Comparison of ENCODE assay signal across 19 mouse cellular contexts in genomic region chr1:147237565-147237964, GRCm38 (mm10).
"Had no signal": no experiment of that assay in that cellular context is flagged by ENCODE, and none has a peak within 500 bp of the region (broad histone marks: within the 10 kb centered on the region; RNA-seq: fewer than 3 reads in every experiment).

No protein-coding gene starts in this region.

- H3K36me3 ChIP-seq: liver, embryonic 15.5 days; lung, embryonic 15.5 days; midbrain, embryonic 13.5 days; neural tube, embryonic 13.5 days; neural tube, embryonic 15.5 days; stomach, embryonic 15.5 days had no signal

- H3K4me3 ChIP-seq: liver, embryonic 15.5 days; lung, embryonic 15.5 days; megakaryocyte, embryonic 14.5 days; midbrain, embryonic 13.5 days; neural tube, embryonic 13.5 days; neural tube, embryonic 15.5 days; stomach, embryonic 15.5 days had no signal

- H3K4me2 ChIP-seq: liver, embryonic 15.5 days; lung, embryonic 15.5 days; midbrain, embryonic 11.5 days; midbrain, embryonic 13.5 days; neural tube, embryonic 13.5 days; neural tube, embryonic 15.5 days; stomach, embryonic 15.5 days had no signal

- H3K9ac ChIP-seq: liver, embryonic 15.5 days; liver, postnatal 0 days; lung, embryonic 15.5 days; midbrain, embryonic 13.5 days; neural tube, embryonic 13.5 days; neural tube, embryonic 15.5 days; stomach, embryonic 15.5 days had no signal

- H3K27me3 ChIP-seq: liver, embryonic 15.5 days; lung, embryonic 15.5 days; megakaryocyte, embryonic 14.5 days; midbrain, embryonic 13.5 days; neural tube, embryonic 13.5 days; neural tube, embryonic 15.5 days; stomach, embryonic 15.5 days had no signal

- H3K9me3 ChIP-seq: liver, embryonic 15.5 days; lung, embryonic 15.5 days; megakaryocyte, embryonic 14.5 days; midbrain, embryonic 13.5 days; neural tube, embryonic 13.5 days; neural tube, embryonic 15.5 days; stomach, embryonic 15.5 days had no signal

- H3K4me1 ChIP-seq: liver, embryonic 15.5 days; lung, embryonic 15.5 days; megakaryocyte, embryonic 14.5 days; midbrain, embryonic 13.5 days; neural tube, embryonic 13.5 days; neural tube, embryonic 15.5 days; stomach, embryonic 15.5 days had no signal

- H3K27ac ChIP-seq: liver, embryonic 15.5 days; lung, embryonic 15.5 days; macrophage; midbrain, embryonic 13.5 days; neural tube, embryonic 13.5 days; neural tube, embryonic 15.5 days; stomach, embryonic 15.5 days; stomach, postnatal 0 days had no signal

- DNase-seq: liver, postnatal 0 days; lung, adult 2 months; lung, postnatal 14 days; lung, postnatal 36 days; right cerebral cortex, postnatal 14 days; thymus, adult 2 months; thymus, postnatal 25 days; thymus, postnatal 4 days had no signal

- ATAC-seq: liver, postnatal 0 days; lung, postnatal 0 days; midbrain, embryonic 13.5 days had no signal
